Mouse (Mus musculus): ENCODE data around the gene Txnl4b.
A peak's percentile ranks its signal among the peaks of the same experiment; 100 is the strongest.

Txnl4b gene

DNA sequence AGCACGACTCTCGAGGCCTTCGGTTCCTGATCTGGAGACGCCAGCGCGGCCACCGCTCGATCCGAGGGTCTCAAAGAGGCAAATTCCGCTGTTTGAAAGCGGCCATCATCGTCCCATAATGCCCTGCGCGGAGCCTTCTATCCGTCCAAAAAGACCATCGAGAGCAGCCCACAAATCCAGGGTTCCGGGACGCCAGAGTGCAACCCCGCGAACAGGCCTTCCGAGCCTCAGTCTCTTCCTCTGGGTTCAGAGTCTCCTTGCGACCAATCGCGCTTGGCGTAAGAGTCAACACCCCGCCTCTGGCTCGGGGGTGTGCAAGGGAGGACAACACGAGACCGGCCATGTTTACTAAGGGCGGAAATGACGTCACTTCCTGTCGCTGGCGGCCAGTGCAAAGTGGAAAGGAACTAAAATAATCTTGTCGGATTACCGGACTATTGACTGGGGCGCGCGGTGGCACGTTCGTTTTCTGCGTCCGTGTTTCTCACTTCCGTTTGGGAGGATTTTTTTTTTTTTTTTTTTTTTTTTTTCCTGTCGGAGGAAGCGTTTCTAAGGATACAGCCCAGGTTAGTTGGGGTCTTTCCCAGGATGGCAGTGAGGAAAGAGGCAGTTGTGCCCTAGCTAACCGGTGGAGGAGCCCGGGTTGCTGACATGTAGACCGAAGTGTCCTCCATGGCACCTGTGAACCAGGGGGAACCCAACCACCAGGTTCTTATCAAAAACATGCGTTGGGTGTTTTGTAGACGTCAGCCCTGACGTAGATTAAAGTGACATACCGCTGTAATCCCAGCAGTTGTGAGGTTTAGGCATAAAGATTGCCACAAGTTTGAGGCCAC, at the start of gene Txnl4b, which contains the start of gene Dhx38:
TSS of gene Txnl4b (plus strand) at position 395 of the 836 bp plus-strand sequence.
TSS of gene Dhx38 (minus strand) at position 364 of the 836 bp plus-strand sequence.
- DNase-seq (ENCODE audit: low read depth) = peak; percentile 99

GRCm38 (mm10) chr8:109524008-109524407, 41.7 kb upstream of the Txnl4b start:
- no peak for DNase-seq (ENCODE audit: low read depth)

DNA sequence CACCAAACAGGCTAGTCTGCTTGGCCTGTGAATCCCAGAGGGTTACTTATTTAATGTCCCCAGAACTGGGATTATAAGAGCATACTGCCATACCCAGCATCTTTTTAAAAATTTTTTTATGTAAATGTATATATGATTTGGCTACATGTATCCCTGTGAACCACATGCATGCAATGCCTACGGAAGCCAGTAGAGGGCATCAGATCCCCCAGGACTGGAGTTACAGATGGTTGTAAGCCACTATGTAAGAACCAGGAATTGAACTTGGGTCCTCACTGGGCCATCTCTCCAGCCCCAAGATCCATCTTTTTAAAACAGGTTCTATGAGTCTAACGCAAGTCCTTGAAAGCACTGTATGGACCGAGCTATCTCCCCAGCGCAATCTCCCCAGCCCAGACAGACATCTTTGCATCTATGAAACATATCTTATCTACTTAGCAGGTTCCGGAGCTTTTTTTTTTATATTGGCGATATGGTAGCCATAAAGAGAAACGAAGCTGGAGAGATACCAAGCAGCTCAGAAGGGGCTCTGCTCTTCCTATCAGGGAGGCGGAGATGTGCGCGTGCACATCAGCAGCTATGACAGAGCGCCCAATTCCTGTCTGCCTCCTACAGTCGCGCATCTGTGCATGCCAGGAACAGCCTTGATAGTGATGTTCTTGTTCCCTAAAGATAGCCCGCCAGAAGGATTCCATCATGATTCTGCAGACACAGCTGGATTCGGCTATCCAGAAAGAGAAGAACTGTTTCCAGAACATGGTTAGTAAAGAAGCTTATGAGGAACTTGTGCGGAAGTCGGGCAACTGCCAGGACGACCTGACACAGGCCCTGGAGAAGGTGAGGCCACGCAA, 30.3 kb upstream of the Txnl4b start:
- DNase-seq (ENCODE audit: low read depth) = peak; percentile 48

DNA sequence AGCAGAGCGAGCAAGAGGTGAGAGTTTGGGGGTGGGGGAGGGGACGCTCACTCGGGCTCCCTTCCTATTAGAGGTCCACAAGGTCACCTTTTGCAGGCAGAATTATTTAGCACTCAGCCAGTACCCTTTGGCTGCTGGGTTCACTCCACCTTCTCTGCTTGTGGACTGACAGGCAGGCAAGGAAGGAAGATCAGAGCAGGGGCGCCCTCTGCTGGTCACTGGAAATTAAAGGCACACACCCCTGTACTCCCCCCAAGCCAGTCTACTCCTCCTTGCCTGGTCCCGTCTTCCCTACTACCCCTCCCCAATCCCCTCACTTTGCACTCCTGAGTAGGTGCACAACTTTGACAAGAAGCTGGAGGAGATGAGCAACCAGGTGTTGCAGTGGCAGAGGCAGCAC, 29.0 kb upstream of the Txnl4b start:
- peak; percentile 53 for DNase-seq (ENCODE audit: low read depth)

- no peak for DNase-seq (ENCODE audit: low read depth)
Observed at GRCm38 (mm10) chr8:109542165-109542564, 23.5 kb upstream of the Txnl4b start.

GRCm38 (mm10) chr8:109542748-109543519, 22.8 kb upstream of the Txnl4b start:
- DNase-seq (ENCODE audit: low read depth) = no peak

GRCm38 (mm10) chr8:109544049-109544448, 21.6 kb upstream of the Txnl4b start:
- no peak for DNase-seq (ENCODE audit: low read depth)

- DNase-seq (ENCODE audit: low read depth) = peak; percentile 16
Observed at GRCm38 (mm10) chr8:109551663-109552062, 14.0 kb upstream of the Txnl4b start.

DNA sequence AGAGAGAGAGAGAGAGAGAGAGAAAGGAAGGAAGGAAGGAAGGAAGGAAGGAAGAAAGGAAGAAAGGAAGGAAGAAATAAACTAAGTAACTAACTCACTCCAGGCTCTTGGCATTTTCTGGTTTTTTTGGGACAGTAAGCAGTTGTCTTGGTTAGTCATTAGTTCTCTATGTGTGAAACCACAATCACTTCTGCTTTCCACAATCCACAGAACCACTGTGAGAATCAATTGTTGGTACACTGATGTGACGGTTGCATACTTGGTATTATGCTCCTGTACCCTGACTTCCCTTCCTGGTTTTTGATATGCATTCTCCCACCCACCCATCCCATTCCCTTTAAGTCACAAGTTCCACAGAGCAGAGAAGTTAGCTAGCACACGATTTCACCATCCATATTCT, 1.8 kb upstream of the Txnl4b start:
- no peak for DNase-seq (ENCODE audit: low read depth)

- peak; percentile 15 for DNase-seq (ENCODE audit: low read depth)
Observed at GRCm38 (mm10) chr8:109564766-109565165, 926 bp upstream of the Txnl4b start.

- DNase-seq (ENCODE audit: low read depth) = no peak
Observed at GRCm38 (mm10) chr8:109571139-109571538, 5.4 kb downstream of the Txnl4b start.

DNA sequence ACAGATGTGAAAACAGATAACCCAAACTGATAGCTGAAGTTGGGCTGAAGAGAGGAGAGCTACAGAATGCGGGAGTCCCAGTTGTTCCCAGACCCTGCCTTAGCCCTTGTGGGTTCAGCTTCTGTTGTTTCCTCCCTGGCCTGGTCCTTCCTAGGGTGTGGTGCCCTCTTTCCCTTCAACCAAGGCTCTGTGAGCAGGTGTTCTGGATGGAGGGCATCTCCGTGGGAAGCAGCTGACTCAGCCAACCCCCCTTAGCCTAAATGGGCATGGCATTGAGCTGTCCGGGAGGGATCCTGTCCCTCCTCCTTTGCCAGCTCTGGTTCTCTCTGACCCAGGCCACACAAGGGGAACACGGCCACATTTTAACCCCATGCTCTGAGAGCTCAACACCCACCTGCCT, 10.6 kb downstream of the Txnl4b start:
- DNase-seq (ENCODE audit: low read depth) = no peak

GRCm38 (mm10) chr8:109578900-109579301, 13.2 kb downstream of the Txnl4b start, which contains the start of gene Hp:
Gene Hp (minus strand): TSS chr8:109579172.
- DNase-seq (ENCODE audit: low read depth) = no peak

- DNase-seq (ENCODE audit: low read depth) = no peak
Observed at GRCm38 (mm10) chr8:109584293-109584692, 18.6 kb downstream of the Txnl4b start.

- DNase-seq (ENCODE audit: low read depth) = no peak
Observed at GRCm38 (mm10) chr8:109584830-109585229, 19.1 kb downstream of the Txnl4b start.

DNA sequence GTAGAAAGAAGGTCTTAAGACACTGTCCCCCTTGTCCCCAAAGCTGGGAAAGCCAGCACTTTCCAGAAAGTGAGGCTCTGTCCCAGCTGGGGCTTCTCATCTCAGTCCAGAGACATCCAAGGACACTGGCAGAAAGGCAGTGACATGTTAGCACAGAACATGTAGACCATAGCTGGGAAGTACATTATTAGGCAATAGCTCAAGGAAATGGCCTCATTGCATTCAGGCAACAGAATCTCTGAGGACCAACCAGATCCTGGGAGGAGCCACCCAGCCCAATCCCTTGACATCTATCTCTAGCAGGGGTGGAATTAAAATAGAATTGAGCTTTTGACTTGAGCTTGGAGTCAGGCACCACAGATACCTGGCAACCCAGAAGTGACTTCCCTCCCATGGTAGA, 20.0 kb downstream of the Txnl4b start:
- no peak for DNase-seq (ENCODE audit: low read depth)

DNA sequence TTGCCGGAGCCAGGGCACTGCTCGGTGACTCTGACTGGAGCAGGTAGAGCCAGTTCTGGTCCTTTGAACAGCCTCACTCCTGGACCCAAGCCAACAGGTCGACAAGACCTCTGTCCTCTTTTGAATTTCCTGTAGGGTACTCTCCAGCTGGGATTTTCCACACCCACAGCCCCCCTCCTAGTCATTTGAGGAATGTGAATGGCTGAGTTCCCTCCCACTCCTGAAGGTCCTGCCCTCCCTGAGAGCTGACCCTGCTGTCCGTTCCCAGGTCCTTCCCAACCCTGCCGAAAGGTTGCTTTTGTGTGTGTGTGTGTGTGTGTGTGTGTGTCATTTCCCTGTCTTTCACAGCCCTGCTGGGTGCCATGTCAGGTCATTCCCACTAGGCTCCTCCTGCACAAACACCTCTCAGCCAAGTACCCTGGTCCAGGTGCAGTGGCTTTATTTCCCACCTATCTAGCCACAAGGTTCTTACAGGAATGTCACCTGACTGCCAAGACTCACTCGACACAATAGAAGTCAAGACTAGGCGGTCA, 21.3 kb downstream of the Txnl4b start:
- DNase-seq (ENCODE audit: low read depth) = no peak

GRCm38 (mm10) chr8:109590901-109591300, 25.2 kb downstream of the Txnl4b start:
- no peak for DNase-seq (ENCODE audit: low read depth)

DNA sequence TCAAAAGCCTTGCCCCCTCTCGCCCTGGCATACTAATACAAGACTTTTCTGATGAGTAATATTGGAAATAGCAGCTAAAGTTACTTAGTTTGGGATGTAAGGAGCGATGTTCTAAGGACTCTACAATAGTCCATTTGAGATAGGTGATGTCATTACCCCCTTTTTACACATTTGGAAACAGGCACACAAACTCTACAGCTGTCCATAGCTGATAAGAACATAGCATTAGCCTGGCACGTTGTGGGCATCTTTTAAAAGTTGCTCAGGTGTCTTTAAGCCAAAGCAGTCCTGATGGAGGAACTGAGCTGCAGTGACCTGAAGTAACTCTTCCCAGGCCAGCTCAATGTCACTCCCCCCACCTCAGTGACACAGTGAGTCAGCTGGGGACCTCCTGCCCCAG, 25.7 kb downstream of the Txnl4b start:
- DNase-seq (ENCODE audit: low read depth) = no peak

GRCm38 (mm10) chr8:109592164-109592563, 26.5 kb downstream of the Txnl4b start:
- DNase-seq (ENCODE audit: low read depth) = no peak

DNA sequence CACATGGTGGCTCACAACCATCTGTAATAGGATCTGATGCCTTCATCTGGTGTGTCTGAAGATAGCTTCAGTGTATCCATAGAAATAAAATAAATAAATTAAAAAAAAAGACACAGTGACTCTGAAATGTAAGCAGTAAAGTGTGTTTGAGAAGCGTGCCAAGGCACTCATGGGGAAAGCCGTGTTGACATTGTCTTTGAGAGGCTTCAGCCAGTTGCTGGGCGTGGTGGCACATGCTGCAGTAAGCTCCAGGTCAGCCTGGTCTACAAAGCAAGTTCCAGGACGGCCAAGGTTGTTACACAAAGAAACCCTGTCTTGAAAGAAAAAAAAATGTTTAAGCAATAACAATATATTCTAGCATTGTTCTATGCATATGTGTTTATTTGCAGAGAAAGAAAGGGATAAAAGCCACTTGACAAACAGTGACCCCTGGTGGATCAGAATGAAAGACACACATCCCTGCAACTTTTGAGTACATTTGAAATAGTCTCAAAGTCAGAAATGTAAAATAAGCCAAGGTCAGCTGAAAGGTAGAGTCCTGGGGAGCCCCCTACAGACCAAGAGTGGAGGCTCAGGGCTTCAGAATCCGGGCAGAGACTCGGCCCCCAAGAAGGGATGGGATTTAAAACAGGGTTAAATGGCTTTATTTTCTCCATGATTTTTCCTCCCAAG, 27.6 kb downstream of the Txnl4b start:
- DNase-seq (ENCODE audit: low read depth) = peak; percentile 44
